Mouse (Mus musculus) bone marrow, adult 2 months (tissue): ENCODE measurements around the gene Art4.

Experiments
- CTCF ChIP-seq: fragments of 200-500 bp; IDR thresholded peaks from 2 replicates; pipeline ENCODE4 v1.5.1; 2011; ENCODE audit warnings: low read length, control low read depth; ENCODE audit not compliant: control insufficient read depth, insufficient read depth
- POLR2A ChIP-seq: fragments of 200-500 bp; IDR thresholded peaks from 2 replicates; pipeline ENCODE4 v1.6.1; 2011; ENCODE audit warnings: low read depth, mild to moderate bottlenecking, control low read depth, low read length, borderline replicate concordance; ENCODE audit not compliant: control insufficient read depth

DNA sequence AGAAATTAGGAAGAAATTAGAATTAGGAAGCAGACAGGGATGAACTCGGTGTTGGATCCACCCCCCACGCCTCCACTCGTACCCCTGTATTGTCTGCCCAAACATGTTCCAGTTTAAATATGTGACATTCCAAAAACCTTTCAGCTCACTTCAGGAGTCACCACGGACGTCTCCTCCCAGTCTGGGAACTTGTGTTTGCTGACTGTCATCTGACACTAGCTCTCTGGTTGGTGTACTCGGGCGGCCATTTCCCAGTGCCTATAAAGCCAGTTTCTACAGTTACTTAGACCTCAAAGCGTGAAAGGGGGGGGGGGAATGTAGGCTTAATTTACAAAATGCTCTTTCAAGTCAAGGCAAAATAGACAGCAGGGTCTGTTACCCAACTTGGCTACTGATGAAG lies 24.1 kb upstream of the Art4 start:
- no peak for TF ChIP-seq CTCF
- no peak for TF ChIP-seq POLR2A
